ENCODE assay signal across 9 mouse cellular contexts in the genomic region with DNA sequence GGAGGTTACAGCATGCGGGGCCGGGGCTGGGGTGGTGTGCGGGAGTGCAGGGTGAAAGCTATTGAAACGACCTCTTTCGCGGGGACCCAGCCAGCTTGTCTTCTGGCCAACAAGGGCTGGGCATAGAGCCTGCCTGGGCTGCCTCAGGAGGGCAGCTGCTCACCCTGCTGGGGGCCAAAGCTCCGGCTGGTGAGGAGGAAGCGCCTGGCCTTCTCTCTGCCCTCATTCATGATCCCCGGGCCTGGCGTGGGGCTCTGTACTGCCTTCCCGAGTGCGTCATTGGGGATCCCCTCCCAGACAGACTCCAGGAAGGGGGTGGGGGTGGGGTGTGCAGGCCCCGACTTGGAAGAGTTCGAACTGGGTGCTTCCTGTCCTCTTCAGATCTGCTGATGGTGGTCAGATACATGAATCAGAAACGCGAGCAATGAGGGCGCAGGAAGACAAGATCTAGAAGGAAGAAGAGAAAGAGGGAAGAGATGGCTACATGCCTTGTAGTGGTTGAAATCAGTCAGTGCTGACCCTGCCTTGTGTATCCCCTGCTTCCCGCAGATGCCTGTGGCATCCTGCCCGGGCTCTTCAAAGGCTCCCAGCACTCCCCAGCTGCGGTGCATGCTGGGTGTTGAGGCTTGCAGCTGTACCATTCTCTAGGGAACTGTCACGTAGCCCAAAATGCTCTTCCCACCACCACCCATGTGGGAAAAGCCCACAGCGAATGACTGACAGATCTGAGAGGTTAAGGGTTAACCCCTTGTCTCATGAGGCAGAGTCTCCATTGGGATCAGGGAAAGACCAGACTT. TPM values are rescaled to one million over a fixed set of nuclear protein-coding genes. Genes with fewer than 3 reads are reported as not detected.
DNase-seq lines count a peak whose midpoint lies in the region; TF ChIP-seq lines count a peak whose summit lies in the region.
"Had no signal": no experiment of that assay in that cellular context is flagged by ENCODE, and none has a peak within 500 bp of the region (broad histone marks: within the 10 kb centered on the region; RNA-seq: fewer than 3 reads in every experiment).

No protein-coding gene starts in this region.

- H3K9me3 ChIP-seq in heart, embryonic 10.5 days = no peaks in the 10 kb centered on the region

- peaks cover 12% of the 10 kb centered on the region for H3K4me1 ChIP-seq in heart, embryonic 10.5 days
- H3K4me1 ChIP-seq in kidney, adult 2 months (ENCODE audit: control insufficient read depth, insufficient read depth, low read length) = no peaks in the 10 kb centered on the region

- WGBS in heart, embryonic 10.5 days = 21% methylated on average over 22 of the region's 22 CpGs
- 23% methylated on average over 22 of the region's 22 CpGs for WGBS in kidney, adult 2 months

- no peak for TF ChIP-seq POLR2A in kidney, adult 2 months (IDR thresholded peaks at IDR 0.05; ENCODE audit: low read depth, low read length)

- peak; percentile 29 to 31 for DNase-seq in left cerebral cortex, adult 2 months (ENCODE audit: extremely low spot score in 1 of 2, low spot score in 2 of 2)
- no peak for DNase-seq in left cerebral cortex, postnatal 36 days (ENCODE audit: low spot score in 2 of 2)
- DNase-seq in cerebellum, adult 9-10 months = peak; percentile 95
- DNase-seq in heart, embryonic 10.5 days (ENCODE audit: low spot score) = no peak
- peak; percentile 88 for DNase-seq in left cerebral cortex, postnatal 4 days
- no peak for DNase-seq in B cell, adult 2 months
- no peak for DNase-seq in kidney, adult 2 months
- DNase-seq in adrenal gland, adult 8-10 months = no peak

- intact Hi-C loops in left cerebral cortex, adult 2 months (cut with DNase I) = no loop called here
- intact Hi-C loops in left cerebral cortex, postnatal 36 days (cut with DNase I) = no loop called here
- intact Hi-C loops in left cerebral cortex, postnatal 4 days (cut with DNase I) = no loop called here

- TF ChIP-seq CTCF in left cerebral cortex, adult 2 months (IDR thresholded peaks at IDR 0.05) = no peak; the same call in 1 of the 2 replicates
- no peak for TF ChIP-seq CTCF in kidney, adult 2 months (conservative IDR thresholded peaks at IDR 0.05; ENCODE audit: insufficient read depth, insufficient read length, low read depth, low read length)

- H3K36me3 ChIP-seq in heart, embryonic 10.5 days = no peaks in the 10 kb centered on the region
- no peaks in the 10 kb centered on the region for H3K36me3 ChIP-seq in kidney, adult 2 months (ENCODE audit: control insufficient read depth, insufficient read depth, low read length)

- no peak overlapping the region for H3K4me3 ChIP-seq in left cerebral cortex, adult 2 months
- peak overlapping the region; percentile 25; the same call in 1 of the 2 replicates for H3K4me3 ChIP-seq in heart, embryonic 10.5 days
- H3K4me3 ChIP-seq in kidney, adult 2 months (ENCODE audit: insufficient read depth, low read depth, low read length) = no peak overlapping the region

- H3K27ac ChIP-seq in left cerebral cortex, adult 2 months = no peak overlapping the region
- H3K27ac ChIP-seq in heart, embryonic 10.5 days = no peak overlapping the region; the same call in 1 of the 2 replicates
- H3K27ac ChIP-seq in kidney, adult 2 months (ENCODE audit: insufficient read depth, low read depth, low read length) = no peak overlapping the region

- peaks cover 28% of the 10 kb centered on the region for H3K27me3 ChIP-seq in heart, embryonic 10.5 days (ENCODE audit: insufficient read depth, poor library complexity, severe bottlenecking)
- no peaks in the 10 kb centered on the region for H3K27me3 ChIP-seq in kidney, adult 2 months (replicated peaks; ENCODE audit: control insufficient read depth, insufficient read depth, low read length)

RNA-seq across cellular contexts. Expression of a gene that starts 9.5 kb away (rescaled TPM):
- total RNA-seq in left cerebral cortex, adult 2 months (2021) = 10 to 100 TPM; 20.4 to 26.8 TPM
- total RNA-seq in left cerebral cortex, postnatal 36 days (2021) = 10 to 100 TPM; 13.3 to 27.0 TPM
- 0.48 and 1.5 TPM in 2 replicates for polyA plus RNA-seq in heart, embryonic 10.5 days (2016; fragmentation: Nextera tagmentation; extraction: Ambion mirVana)
- total RNA-seq in left cerebral cortex, postnatal 4 days (2021) = 10 to 100 TPM; 25.8 to 44.1 TPM
- not detected in 2 replicates for polyA plus RNA-seq in kidney, adult 2 months (2012; rRNA removed)
- total RNA-seq in adrenal gland, adult 8-10 months (2022) = 1 to 10 TPM in 2 of 4 experiments, under 1 TPM in 1, not detected in 1; 0.52 to 2.2 (median 1.5) TPM
- total RNA-seq: neutrophil, adult 5-6 weeks had no signal

RNA-seq across cellular contexts. Expression of a gene that starts 37.9 kb away (rescaled TPM):
- total RNA-seq in left cerebral cortex, adult 2 months (2021) = 1 to 10 TPM; 5.9 to 6.2 TPM
- 1 to 10 TPM; 4.5 to 6.2 TPM for total RNA-seq in left cerebral cortex, postnatal 36 days (2021)
- polyA plus RNA-seq in heart, embryonic 10.5 days (2016; fragmentation: Nextera tagmentation; extraction: Ambion mirVana) = 6.4 and 7.6 TPM in 2 replicates
- total RNA-seq in left cerebral cortex, postnatal 4 days (2021) = 1 to 10 TPM; 8.1 to 8.6 TPM
- polyA plus RNA-seq in kidney, adult 2 months (2012; rRNA removed) = 2.8 and 3.1 TPM in 2 replicates
- 10 to 100 TPM in 1 of 4 experiments, 1 to 10 TPM in 3; 6.6 to 11.1 (median 8.0) TPM for total RNA-seq in adrenal gland, adult 8-10 months (2022)

Comparison
In these comparisons a context has a peak if more than half of its experiments do, and no peak if none do; other contexts are left out.
1. DNase-seq: peak in left cerebral cortex, adult 2 months (2 of 2), cerebellum, adult 9-10 months (single experiment) and left cerebral cortex, postnatal 4 days (single experiment); none in left cerebral cortex, postnatal 36 days (0 of 2), heart, embryonic 10.5 days (single experiment), B cell, adult 2 months (0 of 2), kidney, adult 2 months (single experiment) and adrenal gland, adult 8-10 months (single experiment).
2. RNA of a gene that starts 9.5 kb away (total RNA-seq): 25.8 to 44.1 TPM in left cerebral cortex, postnatal 4 days, 13.3 to 27.0 TPM in left cerebral cortex, postnatal 36 days and 20.4 to 26.8 TPM in left cerebral cortex, adult 2 months; 0.52 to 2.2 TPM in adrenal gland, adult 8-10 months; every median in the first group is over 4 times any median in the second.